Mouse (Mus musculus): Measurements from ENCODE around the gene Clic3. TPM values are rescaled to one million over a fixed set of nuclear protein-coding genes. Genes with fewer than 3 reads are reported as not detected.
A peak's percentile ranks its signal among the peaks of the same experiment; 100 is the strongest.

Gene Clic3
- polyA plus RNA-seq (2021; fragmentation: Nextera tagmentation) = 0.70 and 9.1 TPM in 2 replicates
- long read RNA-seq, experiment 1, partial matches to known transcripts = 0 of 1 reads
- long read RNA-seq, experiment 1, other reads (novel, unspliced or antisense) = 0 of 1 reads
- long read RNA-seq, experiment 2, partial matches to known transcripts = 0 of 1 reads
- long read RNA-seq, experiment 2, other reads (novel, unspliced or antisense) = 0 of 1 reads

GRCm38 (mm10) chr2:25456205-25456953 lies at the start of gene Clic3:
Gene Clic3 (plus strand): TSS chr2:25456838.

GRCm38 (mm10) chr2:25422587-25423410 lies 33.8 kb upstream of the Clic3 start, which contains the start of gene Fut7:
Gene Fut7 (plus strand): TSS chr2:25423267.

GRCm38 (mm10) chr2:25428442-25429236 lies 28.0 kb upstream of the Clic3 start, which contains the start of gene Abca2:
Gene Abca2 (plus strand): TSS chr2:25428703.

GRCm38 (mm10) chr2:25460551-25461309 lies 4.1 kb downstream of the Clic3 start, which contains the start of gene Paxx:
Gene Paxx (minus strand): TSS chr2:25461094.

GRCm38 (mm10) chr2:25469969-25470368 lies 13.3 kb downstream of the Clic3 start, which contains the start of gene Ptgds:
Gene Ptgds (minus strand): TSS chr2:25470046.

GRCm38 (mm10) chr2:25493476-25493961 lies 36.9 kb downstream of the Clic3 start, which contains the start of gene Lcn12:
Gene Lcn12 (minus strand): TSS chr2:25493911.

GRCm38 (mm10) chr2:25500576-25501405 lies 44.2 kb downstream of the Clic3 start, which contains the start of gene Fbxw5:
Gene Fbxw5 (plus strand): TSS chr2:25500750.

GRCm38 (mm10) chr2:25501593-25502486 lies 45.2 kb downstream of the Clic3 start, which contains the start of gene C8g:
Gene C8g (minus strand): TSS chr2:25501719.

Small RNA genes within 50 kb of the gene (microRNA-seq; reads per million reads assigned to microRNA genes)
- gene Mir3087 = 10.1 reads per million, percentile 32 among the genes with 10 or more reads in this experiment

Other genes starting within 250 kb of the Clic3 start
- 32.7 and 34.5 TPM in 2 replicates for gene Nelfb, start 245.3 kb upstream of the Clic3 start, polyA plus RNA-seq (2021; fragmentation: Nextera tagmentation)
- gene Stpg3, start 242.2 kb upstream of the Clic3 start, polyA plus RNA-seq (2021; fragmentation: Nextera tagmentation) = not detected in 2 replicates
- 12.9 and 15.7 TPM in 2 replicates for gene Fam166a, start 238.1 kb upstream of the Clic3 start, polyA plus RNA-seq (2021; fragmentation: Nextera tagmentation)
- 531 and 583 TPM in 2 replicates for gene Tubb4b, start 232.1 kb upstream of the Clic3 start, polyA plus RNA-seq (2021; fragmentation: Nextera tagmentation)
- gene Slc34a3, start 222.5 kb upstream of the Clic3 start, polyA plus RNA-seq (2021; fragmentation: Nextera tagmentation) = 0.45 TPM in 2 replicates
- gene Rnf224, start 220.1 kb upstream of the Clic3 start, polyA plus RNA-seq (2021; fragmentation: Nextera tagmentation) = not detected in 2 replicates
- gene Rnf208, start 214.6 kb upstream of the Clic3 start, polyA plus RNA-seq (2021; fragmentation: Nextera tagmentation) = 52.0 and 62.6 TPM in 2 replicates
- not detected in 2 replicates for gene Cysrt1, start 214.4 kb upstream of the Clic3 start, polyA plus RNA-seq (2021; fragmentation: Nextera tagmentation)
- 0.79 and 1.6 TPM in 2 replicates for gene AL732309.1, start 210.0 kb upstream of the Clic3 start, polyA plus RNA-seq (2021; fragmentation: Nextera tagmentation)
- 30.8 and 34.2 TPM in 2 replicates for gene Tmem203, start 201.4 kb upstream of the Clic3 start, polyA plus RNA-seq (2021; fragmentation: Nextera tagmentation)
- gene Tprn, start 194.2 kb upstream of the Clic3 start, polyA plus RNA-seq (2021; fragmentation: Nextera tagmentation) = 12.5 and 13.7 TPM in 2 replicates
- 76.5 and 79.6 TPM in 2 replicates for gene Ssna1, start 184.4 kb upstream of the Clic3 start, polyA plus RNA-seq (2021; fragmentation: Nextera tagmentation)
- 32.4 and 34.4 TPM in 2 replicates for gene Anapc2, start 184.4 kb upstream of the Clic3 start, polyA plus RNA-seq (2021; fragmentation: Nextera tagmentation)
- gene Tmem210, start 168.7 kb upstream of the Clic3 start, polyA plus RNA-seq (2021; fragmentation: Nextera tagmentation) = not detected in 2 replicates
- gene Lrrc26, start 166.9 kb upstream of the Clic3 start, polyA plus RNA-seq (2021; fragmentation: Nextera tagmentation) = 0.26 and 0.28 TPM in 2 replicates
- gene Grin1, start 137.7 kb upstream of the Clic3 start, polyA plus RNA-seq (2021; fragmentation: Nextera tagmentation) = 101 and 125 TPM in 2 replicates
- gene Man1b1, start 124.5 kb upstream of the Clic3 start, polyA plus RNA-seq (2021; fragmentation: Nextera tagmentation) = 13.0 and 18.8 TPM in 2 replicates
- gene Dpp7, start 100.5 kb upstream of the Clic3 start, polyA plus RNA-seq (2021; fragmentation: Nextera tagmentation) = 17.5 and 27.1 TPM in 2 replicates
- 26.0 and 26.4 TPM in 2 replicates for gene Uap1l1, start 91.2 kb upstream of the Clic3 start, polyA plus RNA-seq (2021; fragmentation: Nextera tagmentation)
- gene Sapcd2, start 84.5 kb upstream of the Clic3 start, polyA plus RNA-seq (2021; fragmentation: Nextera tagmentation) = 2.3 and 2.4 TPM in 2 replicates
- gene Entpd2, start 61.0 kb upstream of the Clic3 start, polyA plus RNA-seq (2021; fragmentation: Nextera tagmentation) = 21.4 and 46.8 TPM in 2 replicates
- 292 and 359 TPM in 2 replicates for gene Npdc1, start 57.5 kb upstream of the Clic3 start, polyA plus RNA-seq (2021; fragmentation: Nextera tagmentation)
- gene Fut7, start 33.6 kb upstream of the Clic3 start, polyA plus RNA-seq (2021; fragmentation: Nextera tagmentation) = 0.06 and 0.20 TPM in 2 replicates
- 33.0 and 34.1 TPM in 2 replicates for gene Abca2, start 28.1 kb upstream of the Clic3 start, polyA plus RNA-seq (2021; fragmentation: Nextera tagmentation)
- 111 and 116 TPM in 2 replicates for gene Paxx, start 4.3 kb downstream of the Clic3 start, polyA plus RNA-seq (2021; fragmentation: Nextera tagmentation)
- 2,394 and 5,724 TPM in 2 replicates for gene Ptgds, start 13.2 kb downstream of the Clic3 start, polyA plus RNA-seq (2021; fragmentation: Nextera tagmentation)
- not detected in 2 replicates for gene Lcn12, start 37.1 kb downstream of the Clic3 start, polyA plus RNA-seq (2021; fragmentation: Nextera tagmentation)
- 124 and 134 TPM in 2 replicates for gene Fbxw5, start 43.9 kb downstream of the Clic3 start, polyA plus RNA-seq (2021; fragmentation: Nextera tagmentation)
- gene C8g, start 44.9 kb downstream of the Clic3 start, polyA plus RNA-seq (2021; fragmentation: Nextera tagmentation) = 1.8 and 2.0 TPM in 2 replicates
- 9.9 and 10.3 TPM in 2 replicates for gene Traf2, start 90.1 kb downstream of the Clic3 start, polyA plus RNA-seq (2021; fragmentation: Nextera tagmentation)
- gene Edf1, start 101.0 kb downstream of the Clic3 start, polyA plus RNA-seq (2021; fragmentation: Nextera tagmentation) = 801 and 843 TPM in 2 replicates
- 25.8 and 27.1 TPM in 2 replicates for gene Mamdc4, start 118.0 kb downstream of the Clic3 start, polyA plus RNA-seq (2021; fragmentation: Nextera tagmentation)
- gene Phpt1, start 118.4 kb downstream of the Clic3 start, polyA plus RNA-seq (2021; fragmentation: Nextera tagmentation) = 151 and 165 TPM in 2 replicates
- 13.5 and 18.7 TPM in 2 replicates for gene Ajm1, start 124.9 kb downstream of the Clic3 start, polyA plus RNA-seq (2021; fragmentation: Nextera tagmentation)
- gene Rabl6, start 151.7 kb downstream of the Clic3 start, polyA plus RNA-seq (2021; fragmentation: Nextera tagmentation) = 58.2 and 69.1 TPM in 2 replicates
- gene Ccdc183, start 160.8 kb downstream of the Clic3 start, polyA plus RNA-seq (2021; fragmentation: Nextera tagmentation) = 0.83 and 1.1 TPM in 2 replicates
- 44.7 and 48.2 TPM in 2 replicates for gene Tmem141, start 165.2 kb downstream of the Clic3 start, polyA plus RNA-seq (2021; fragmentation: Nextera tagmentation)
- 0.33 and 0.40 TPM in 2 replicates for gene Fcna, start 171.2 kb downstream of the Clic3 start, polyA plus RNA-seq (2021; fragmentation: Nextera tagmentation)
- not detected in 2 replicates for gene Lcn8, start 196.3 kb downstream of the Clic3 start, polyA plus RNA-seq (2021; fragmentation: Nextera tagmentation)
- not detected in 2 replicates for gene Lcn5, start 201.1 kb downstream of the Clic3 start, polyA plus RNA-seq (2021; fragmentation: Nextera tagmentation)
- gene Lcn6, start 219.9 kb downstream of the Clic3 start, polyA plus RNA-seq (2021; fragmentation: Nextera tagmentation) = not detected in 2 replicates
- not detected in 2 replicates for gene Lcn10, start 225.9 kb downstream of the Clic3 start, polyA plus RNA-seq (2021; fragmentation: Nextera tagmentation)
- gene Obp2a, start 243.2 kb downstream of the Clic3 start, polyA plus RNA-seq (2021; fragmentation: Nextera tagmentation) = not detected in 2 replicates
- 212 and 245 TPM in 2 replicates for gene Bmyc, start 249.9 kb downstream of the Clic3 start, polyA plus RNA-seq (2021; fragmentation: Nextera tagmentation)

Data from layer of hippocampus, adult 6 months (tissue).